Mouse (Mus musculus): ENCODE data around the gene Nim1k.
"Not testable (repeated sequence)": the region's sequence is repeated elsewhere in the genome, so short reads cannot be mapped to it uniquely, and the experiment has no call there.

DNA sequence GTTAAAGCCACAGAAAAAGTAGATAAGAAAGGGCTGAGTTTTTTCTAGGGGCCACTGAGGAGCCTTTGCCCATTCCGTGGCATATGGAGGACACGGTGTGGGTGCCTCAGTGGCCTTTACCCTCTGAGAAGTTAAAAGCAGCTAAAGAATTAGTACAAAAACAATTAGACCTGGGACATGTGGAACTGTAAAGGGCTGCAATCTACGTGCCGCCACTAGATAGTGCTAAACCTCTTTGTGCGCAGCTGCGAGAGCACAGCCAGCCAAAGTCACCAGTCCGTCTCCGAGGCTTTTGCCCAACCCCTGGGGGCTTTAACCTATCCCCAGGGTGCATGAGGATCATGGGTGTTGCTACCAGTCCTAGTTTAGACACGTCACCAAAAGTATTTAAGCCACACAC, 94.3 kb downstream of the Nim1k start:
- TF ChIP-seq CTCF (IDR thresholded peaks at IDR 0.05; ENCODE audit: extremely low read depth, insufficient read length, insufficient replicate concordance, low read depth, low read length); POLR2A (IDR thresholded peaks at IDR 0.05; ENCODE audit: low read depth, low read length): not testable (repeated sequence)

Data from small intestine, adult 2 months (tissue).